Mouse (Mus musculus): ENCODE measurements around the gene Zfp248. TPM values are rescaled to one million over a fixed set of nuclear protein-coding genes. Genes with fewer than 3 reads are reported as not detected.

Zfp248 gene
- polyA plus RNA-seq, 1 experiment from 2014 or later = 18.3 TPM

DNA sequence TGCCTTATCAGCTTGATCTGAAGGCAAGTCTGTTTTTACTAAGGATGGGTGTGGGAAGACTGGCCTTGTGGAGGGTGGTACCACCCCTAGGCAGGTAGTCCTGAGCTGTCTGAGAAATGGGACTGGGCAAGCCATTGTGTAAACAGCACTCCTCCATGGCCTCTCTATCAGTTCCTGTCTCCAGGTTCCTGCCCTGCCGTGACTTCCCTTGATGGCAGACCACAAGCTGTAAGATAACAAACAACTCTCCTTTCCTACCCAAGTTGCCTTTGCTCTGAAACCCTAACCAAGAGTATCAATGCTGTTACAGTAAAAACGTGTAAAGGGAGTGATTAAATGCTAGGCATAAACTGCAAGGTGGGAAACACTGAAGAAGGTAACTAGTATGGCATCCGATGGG is 74.7 kb downstream of the Zfp248 start:
- no peaks in the 10 kb centered on the region for H3K27me3 ChIP-seq (replicated peaks; ENCODE audit: control insufficient read depth, insufficient read depth, low read length)
- H3K4me3 ChIP-seq (ENCODE audit: low read length) = no peak overlapping the region
- 63% methylated on average over 3 of the region's 3 CpGs for WGBS
- peaks cover 13% of the 10 kb centered on the region; the same call in 1 of the 2 replicates for H3K36me3 ChIP-seq (ENCODE audit: control insufficient read depth, insufficient read depth, low read length)
- H3K9me3 ChIP-seq (ENCODE audit: control insufficient read depth, low read length) = no peaks in the 10 kb centered on the region
- H3K4me1 ChIP-seq (ENCODE audit: control insufficient read depth, insufficient read depth, low read depth, low read length) = peaks cover 3% of the 10 kb centered on the region; the same call in 1 of the 2 replicates
- H3K9ac ChIP-seq (ENCODE audit: low read depth, low read length) = no peak overlapping the region
- no peak for ATAC-seq
- no peak overlapping the region for H3K27ac ChIP-seq (ENCODE audit: low read depth, low read length)
- H3K4me2 ChIP-seq (ENCODE audit: low read length) = no peak overlapping the region

DNA sequence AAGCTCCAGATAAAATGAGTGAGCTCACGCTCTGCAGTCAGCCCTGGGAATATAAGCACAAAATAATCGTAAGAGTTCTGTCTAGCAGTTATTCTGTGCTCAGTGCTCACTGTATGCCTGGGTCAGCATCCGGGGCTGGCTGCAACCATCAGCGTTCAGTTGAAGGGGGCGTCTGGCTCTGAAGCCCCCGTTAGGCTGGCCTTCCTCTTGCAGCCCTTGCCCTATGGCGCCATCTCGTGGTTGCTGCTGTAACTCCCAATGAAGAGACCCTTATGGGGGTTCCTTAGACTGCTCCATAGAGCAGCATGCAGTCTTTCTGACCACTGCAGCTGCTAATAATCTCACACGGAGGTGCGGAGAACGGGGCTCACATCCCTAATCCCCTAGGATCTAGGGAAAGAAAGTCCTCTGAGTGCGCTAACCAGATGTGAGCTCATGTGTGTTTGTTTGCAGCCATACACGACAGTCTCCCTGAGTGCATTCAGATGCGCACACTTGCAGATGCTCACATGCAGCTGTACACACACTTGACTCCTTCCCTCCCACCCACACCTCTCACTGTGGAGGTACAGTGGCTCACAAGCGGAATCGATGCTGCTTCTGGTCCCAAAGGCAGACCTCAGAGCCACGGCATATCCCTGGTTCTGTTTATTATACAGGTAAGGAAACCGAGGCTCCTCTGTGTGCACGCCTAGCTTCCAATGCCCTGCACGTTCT is 75.7 kb downstream of the Zfp248 start:
- H3K9ac ChIP-seq (ENCODE audit: low read depth, low read length) = peak overlapping the region; percentile 57
- H3K4me2 ChIP-seq (ENCODE audit: low read length) = peak overlapping the region; percentile 51
- WGBS = 34% methylated on average over 20 of the region's 20 CpGs
- no peaks in the 10 kb centered on the region for H3K9me3 ChIP-seq (ENCODE audit: control insufficient read depth, low read length)
- H3K4me1 ChIP-seq (ENCODE audit: control insufficient read depth, insufficient read depth, low read depth, low read length) = peaks cover 3% of the 10 kb centered on the region; the same call in 1 of the 2 replicates
- no peak overlapping the region for H3K27ac ChIP-seq (ENCODE audit: low read depth, low read length)
- H3K27me3 ChIP-seq (replicated peaks; ENCODE audit: control insufficient read depth, insufficient read depth, low read length) = no peaks in the 10 kb centered on the region
- H3K4me3 ChIP-seq (ENCODE audit: low read length) = no peak overlapping the region
- H3K36me3 ChIP-seq (ENCODE audit: control insufficient read depth, insufficient read depth, low read length) = peaks cover 13% of the 10 kb centered on the region; the same call in 1 of the 2 replicates
- ATAC-seq = peak; percentile 94

DNA sequence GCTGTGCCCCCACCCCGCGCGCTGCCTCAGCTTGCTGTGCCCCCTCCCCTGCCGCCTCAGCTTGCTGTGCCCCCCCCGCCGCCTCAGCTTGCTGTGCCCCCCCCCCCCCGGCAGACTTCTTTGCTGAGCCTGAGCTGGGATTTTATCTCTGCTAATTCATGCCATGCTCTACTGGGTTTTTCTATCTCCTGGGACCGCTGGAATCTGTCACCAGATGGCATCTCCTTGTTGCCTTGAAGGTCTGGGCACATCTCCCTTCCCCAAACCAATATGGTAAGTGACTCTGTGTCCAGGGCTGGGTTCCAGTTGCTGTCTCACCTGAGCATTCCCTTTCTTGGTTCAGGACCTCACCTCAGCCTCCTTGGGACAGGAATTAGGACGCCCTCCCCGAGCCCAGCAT is 77.7 kb downstream of the Zfp248 start:
- Histone ChIP-seq H3K4me2 (ENCODE audit: low read length) (no peak overlapping the region), H3K27ac (ENCODE audit: low read depth, low read length) (no peak overlapping the region), H3K9ac (ENCODE audit: low read depth, low read length) (peak overlapping the region; percentile 8; the same call in 1 of the 2 replicates), H3K9me3 (ENCODE audit: control insufficient read depth, low read length) (no peaks in the 10 kb centered on the region), H3K4me3 (ENCODE audit: low read length) (no peak overlapping the region), H3K36me3 (ENCODE audit: control insufficient read depth, insufficient read depth, low read length) (peaks cover 4% of the 10 kb centered on the region; the same call in 1 of the 2 replicates), H3K27me3 (replicated peaks; ENCODE audit: control insufficient read depth, insufficient read depth, low read length) (no peaks in the 10 kb centered on the region), H3K4me1 (ENCODE audit: control insufficient read depth, insufficient read depth, low read depth, low read length) (peaks cover 3% of the 10 kb centered on the region; the same call in 1 of the 2 replicates)
- 44% methylated on average over 9 of the region's 10 CpGs for WGBS
- ATAC-seq = no peak

Small RNAs within 50 kb of the gene (microRNA-seq; reads per million reads assigned to microRNA genes)
- not detected for gene Gm25953

Other genes starting within 250 kb of the Zfp248 start
- gene Bms1, start 36.1 kb downstream of the Zfp248 start, polyA plus RNA-seq (2015; fragmentation: Nextera tagmentation; extraction: Ambion mirVana) = 19.1 and 21.2 TPM in 2 replicates
- gene Zfp9, start 23.8 kb upstream of the Zfp248 start, polyA plus RNA-seq (2015; fragmentation: Nextera tagmentation; extraction: Ambion mirVana) = 10.0 and 12.0 TPM in 2 replicates
- 16.0 and 16.6 TPM in 2 replicates for gene Ankrd26, start 106.7 kb upstream of the Zfp248 start, polyA plus RNA-seq (2015; fragmentation: Nextera tagmentation; extraction: Ambion mirVana)

All from hindbrain, embryonic 16.5 days (tissue).